Mouse (Mus musculus) ovary, adult 18-20 months (tissue): ENCODE data around the gene Slc36a1.

Experiments used
- DNase-seq: peaks from one replicate; pipeline ENCODE4 v3.0.0; 2022; ENCODE audit warnings: low spot score, mixed read lengths

Gene Slc36a1

GRCm38 (mm10) chr11:55209626-55210353 lies 5.6 kb downstream of the Slc36a1 start:
- no peak for DNase-seq

GRCm38 (mm10) chr11:55213518-55213917 lies 9.4 kb downstream of the Slc36a1 start:
- DNase-seq, result no peak

GRCm38 (mm10) chr11:55214161-55214560 lies 10.0 kb downstream of the Slc36a1 start:
- no peak for DNase-seq

- peak; percentile 53 for DNase-seq
These were observed 10.8 kb downstream of the Slc36a1 start for GRCm38 (mm10) chr11:55214978-55215377.

DNA sequence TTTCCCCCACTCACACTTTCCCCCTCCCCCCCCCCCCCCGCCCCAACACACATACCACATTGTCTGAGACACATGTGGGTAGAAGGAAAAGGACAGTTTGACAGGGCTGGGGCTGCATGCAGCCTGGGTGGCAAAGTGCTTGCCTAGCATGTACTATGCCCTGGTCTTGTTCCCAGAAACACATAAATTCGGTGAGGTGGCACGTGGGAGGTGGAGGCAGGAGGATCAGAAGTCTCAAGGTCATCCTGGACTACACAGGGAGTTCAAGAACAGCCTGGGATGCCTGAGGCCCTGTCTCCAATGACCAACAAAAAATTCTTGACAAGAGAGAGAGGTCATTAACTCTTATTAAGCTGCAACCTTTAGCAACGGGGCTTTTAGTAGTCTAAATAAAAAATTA lies 11.9 kb downstream of the Slc36a1 start:
- peak; percentile 16 for DNase-seq

- DNase-seq, result no peak
These were observed 12.7 kb downstream of the Slc36a1 start for GRCm38 (mm10) chr11:55216830-55217229.

DNA sequence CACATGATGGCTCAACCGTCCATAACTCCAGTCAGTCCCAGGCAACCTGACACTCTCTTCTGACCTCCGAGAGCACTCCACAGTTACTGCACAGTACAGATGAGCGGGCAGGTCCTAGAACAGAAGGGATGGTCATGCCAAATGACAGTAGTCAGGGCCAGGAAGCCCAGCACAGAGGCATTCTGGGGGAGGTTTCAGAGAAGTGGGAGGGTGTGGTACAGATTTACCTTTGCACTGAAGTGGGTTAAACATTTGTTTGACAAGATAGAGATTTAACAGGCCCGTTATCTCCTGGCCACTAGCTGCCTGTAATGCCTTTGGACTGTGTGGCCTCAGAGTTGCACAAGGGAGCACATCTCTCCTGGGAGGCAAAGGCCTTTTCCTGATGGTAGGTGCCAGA lies 13.3 kb downstream of the Slc36a1 start:
- DNase-seq, result no peak

DNA sequence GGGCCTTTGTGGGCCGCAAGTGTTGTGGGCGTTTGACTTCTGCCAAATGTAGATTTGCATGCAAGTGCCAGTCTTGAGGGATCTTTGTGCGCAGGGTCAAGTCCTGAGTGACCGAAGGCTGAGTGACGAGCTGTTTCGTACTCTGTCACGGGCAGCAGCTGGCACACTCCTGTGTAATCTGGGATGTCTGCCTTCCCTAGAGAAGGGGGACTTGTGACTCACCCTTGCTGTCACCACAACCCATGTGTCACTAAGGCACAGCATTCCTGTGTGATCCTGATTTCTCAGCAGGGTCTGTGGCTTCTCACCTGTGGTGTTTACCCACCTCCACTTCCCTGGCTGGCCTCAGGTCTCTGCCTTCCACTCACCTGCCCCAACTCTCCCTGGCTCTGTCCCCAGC lies 13.7 kb downstream of the Slc36a1 start:
- DNase-seq, result no peak

- DNase-seq, result no peak
These were observed 14.3 kb downstream of the Slc36a1 start for GRCm38 (mm10) chr11:55218473-55218872.

DNA sequence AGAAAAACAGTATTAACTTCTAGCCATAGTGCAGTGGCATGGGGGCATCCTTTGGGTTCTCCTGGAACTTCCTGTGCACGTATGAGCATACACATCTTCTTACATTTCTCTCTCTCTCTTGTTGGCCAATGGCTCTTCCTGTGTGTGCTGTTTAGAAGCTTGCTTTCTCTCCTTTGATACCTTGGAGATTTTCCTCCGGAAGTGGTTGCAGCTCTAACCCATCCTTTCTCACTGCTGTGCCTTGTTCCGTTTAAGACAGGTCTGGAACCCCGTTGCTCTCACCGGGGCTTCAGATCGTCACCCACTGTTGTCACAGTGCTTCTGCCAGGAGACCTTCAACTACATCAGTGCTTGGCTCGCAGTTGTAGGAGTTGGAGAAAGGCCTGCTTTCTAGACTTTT lies 17.2 kb downstream of the Slc36a1 start:
- no peak for DNase-seq

GRCm38 (mm10) chr11:55231034-55231433 lies 26.9 kb downstream of the Slc36a1 start:
- no peak for DNase-seq

GRCm38 (mm10) chr11:55234288-55234687 lies 30.1 kb downstream of the Slc36a1 start:
- DNase-seq, result no peak

GRCm38 (mm10) chr11:55234791-55235190 lies 30.6 kb downstream of the Slc36a1 start:
- DNase-seq, result no peak

DNA sequence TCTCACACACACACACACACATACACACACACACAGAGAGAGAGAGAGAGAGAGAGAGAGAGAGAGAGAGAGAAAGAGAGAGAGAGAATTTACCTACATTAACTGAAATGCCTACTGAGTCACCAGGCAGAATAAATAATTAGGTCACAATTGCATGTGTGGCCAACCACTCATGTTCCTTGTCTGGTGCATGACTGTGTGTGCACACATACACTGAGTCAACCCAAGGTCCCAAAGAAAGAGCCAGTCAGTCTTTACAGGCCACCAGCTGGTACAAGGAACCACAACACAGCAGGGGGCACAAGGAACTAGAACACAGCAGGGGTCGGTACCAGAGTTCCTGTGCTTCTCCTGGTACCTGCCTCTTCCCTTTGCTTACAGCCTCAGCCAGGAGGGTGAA lies 32.7 kb downstream of the Slc36a1 start:
- no peak for DNase-seq

DNA sequence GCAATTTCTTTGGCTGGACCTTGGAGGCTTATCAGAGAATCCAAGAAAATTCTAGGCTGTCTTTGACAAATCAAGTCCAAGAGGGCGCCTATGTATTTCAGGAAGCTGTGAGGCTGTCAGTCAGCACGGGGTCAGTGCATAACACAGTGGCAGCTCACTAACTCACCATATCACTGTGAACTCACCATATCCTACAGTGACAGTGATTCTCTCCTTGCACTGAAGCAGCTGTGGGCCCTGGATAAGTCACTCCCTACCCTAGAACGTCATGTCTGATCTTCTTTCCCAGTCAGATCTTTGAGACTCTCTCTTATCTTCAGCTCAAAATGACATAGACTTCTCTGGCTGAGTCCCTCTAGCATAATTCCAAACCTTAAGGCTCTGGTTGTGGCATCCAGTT lies 35.3 kb downstream of the Slc36a1 start:
- DNase-seq, result no peak

- peak; percentile 58 for DNase-seq
These were observed 36.4 kb downstream of the Slc36a1 start for GRCm38 (mm10) chr11:55240556-55240955.

DNA sequence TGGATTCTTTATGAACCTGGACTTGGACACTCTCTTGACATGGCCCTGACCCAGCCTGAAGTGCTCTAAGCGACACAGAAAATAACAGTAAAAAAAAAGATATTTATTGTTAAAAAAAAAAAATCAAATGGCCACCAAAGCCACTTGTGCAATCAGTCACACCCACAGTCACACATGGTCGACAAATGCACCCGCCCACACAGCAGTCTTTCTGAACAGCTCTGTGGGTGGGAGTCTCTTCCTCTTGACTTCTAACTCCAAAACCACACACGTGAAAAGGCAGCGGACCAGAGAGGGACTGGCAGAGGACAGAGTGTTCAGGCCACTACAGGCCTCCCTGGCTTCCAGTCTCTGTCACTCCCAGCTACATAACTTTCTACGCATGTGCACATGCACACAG lies 46.4 kb downstream of the Slc36a1 start:
- no peak for DNase-seq

DNA sequence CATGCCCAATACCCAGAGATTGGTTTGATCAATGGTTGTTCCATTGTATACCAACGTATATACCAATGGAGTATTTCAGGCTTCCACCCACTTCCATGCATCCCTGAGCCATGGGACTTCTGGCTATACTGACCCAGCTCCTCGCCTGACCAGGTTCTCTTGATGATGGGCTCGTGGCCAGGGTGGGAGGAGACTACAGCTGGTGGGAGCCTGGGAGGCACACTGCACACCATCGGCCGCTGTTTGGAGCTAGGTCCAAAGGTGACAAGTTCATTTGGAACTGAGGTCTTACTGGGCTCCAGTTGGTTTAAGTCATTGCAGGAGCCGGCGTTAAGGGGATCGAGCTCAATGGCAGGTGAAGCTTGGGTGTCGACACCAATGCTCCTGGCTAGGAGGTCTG lies 49.2 kb downstream of the Slc36a1 start:
- DNase-seq, result no peak

GRCm38 (mm10) chr11:55261105-55261504 lies 57.0 kb downstream of the Slc36a1 start:
- DNase-seq, result no peak

DNA sequence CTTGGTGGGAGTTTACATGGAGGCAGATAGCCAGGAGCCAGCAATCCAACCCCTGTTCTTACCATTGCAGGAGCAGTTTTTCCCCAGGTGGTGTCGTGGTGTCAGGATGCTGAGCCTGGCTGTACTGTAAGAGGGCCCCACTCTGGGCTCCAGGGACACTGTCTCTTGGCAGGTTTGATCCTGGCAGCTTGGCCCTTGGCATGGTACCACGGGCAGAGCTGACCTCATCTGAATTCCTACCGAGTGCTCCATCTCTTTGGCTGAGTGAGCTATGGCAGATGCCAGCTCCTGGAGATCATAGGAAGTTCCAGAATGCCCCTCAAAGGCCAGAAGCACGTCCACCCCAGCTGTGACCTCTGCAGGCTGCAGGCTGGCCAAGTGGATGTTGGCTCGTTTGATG lies 57.9 kb downstream of the Slc36a1 start:
- DNase-seq, result no peak

DNA sequence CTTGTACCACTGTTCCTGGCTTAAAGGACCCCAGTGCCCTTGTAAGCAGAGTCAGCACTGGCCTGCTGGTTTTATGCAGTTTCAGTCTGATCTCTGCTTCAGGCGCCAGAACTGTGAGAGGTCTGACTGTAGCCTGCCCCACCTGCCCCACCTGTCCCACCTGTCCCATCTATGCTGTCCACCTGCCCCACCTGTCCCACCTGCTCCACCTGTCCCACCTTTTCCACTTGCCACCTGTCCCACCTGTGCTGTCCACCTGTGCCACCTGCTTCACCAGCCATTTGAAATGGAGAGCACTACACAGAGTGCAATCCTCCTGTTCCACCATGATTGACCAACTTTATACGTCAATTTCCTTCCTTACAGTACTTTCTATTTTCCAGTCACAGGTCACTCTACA lies 60.2 kb downstream of the Slc36a1 start:
- DNase-seq, result no peak

DNA sequence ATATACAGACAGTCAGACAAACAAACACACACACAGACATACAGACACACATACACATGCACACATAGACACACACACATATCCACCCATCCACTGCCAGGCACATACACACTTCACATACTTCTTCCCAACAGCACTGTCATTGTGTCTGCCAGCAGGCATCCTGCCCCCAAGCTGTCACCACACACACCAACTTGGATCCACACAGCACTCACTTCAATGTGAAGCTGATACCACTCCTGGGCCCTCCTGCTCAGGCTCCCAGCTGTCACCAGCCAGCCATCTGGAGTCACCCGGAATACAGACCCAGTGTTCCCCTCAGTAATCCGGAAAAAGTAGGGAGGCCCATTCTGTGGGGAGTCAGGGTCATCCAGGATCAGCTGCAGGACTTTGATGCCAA lies 61.5 kb downstream of the Slc36a1 start:
- DNase-seq, result no peak

GRCm38 (mm10) chr11:55268580-55268979 lies 64.4 kb downstream of the Slc36a1 start:
- DNase-seq, result no peak

- DNase-seq, result no peak
These were observed 70.6 kb downstream of the Slc36a1 start for GRCm38 (mm10) chr11:55274756-55275155.
